Mouse (Mus musculus): ENCODE measurements around the gene Grk6. TPM values are rescaled to one million over a fixed set of nuclear protein-coding genes. Genes with fewer than 3 reads are reported as not detected.

The Grk6 gene
- polyA plus RNA-seq, 1 experiment, result 128 TPM

DNA sequence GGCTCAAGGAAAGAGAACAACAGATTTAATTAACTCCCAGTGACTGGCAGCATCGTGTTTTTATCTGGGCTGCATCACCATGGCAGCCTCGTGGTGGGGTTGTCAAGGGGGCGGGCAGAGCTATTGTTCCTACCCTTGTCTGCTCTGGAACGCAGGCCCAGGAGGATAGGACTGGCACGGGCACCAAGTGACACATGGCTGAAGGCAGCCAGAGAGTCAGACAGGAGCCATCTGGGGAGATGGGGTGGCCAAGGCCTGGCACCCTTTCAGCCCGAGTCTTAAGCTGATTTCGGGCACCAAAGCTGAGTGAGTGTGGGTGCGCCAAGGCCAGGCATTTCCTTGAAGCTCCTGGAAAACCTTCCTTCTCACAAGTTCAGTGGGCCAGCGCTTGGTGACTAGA, 25.5 kb downstream of the Grk6 start:
- H3K4me3 ChIP-seq (ENCODE audit: insufficient read depth, low read depth, low read length), result no peak overlapping the region
- H3K4me1 ChIP-seq (ENCODE audit: control insufficient read depth, insufficient read depth, low read length), result peaks cover 79% of the 10 kb centered on the region
- WGBS, result 16% methylated on average over 9 of the region's 9 CpGs
- peak overlapping the region; percentile 36; the same call in 1 of the 2 replicates for H3K27ac ChIP-seq (ENCODE audit: insufficient read depth, low read depth, low read length)
- TF ChIP-seq POLR2A (IDR thresholded peaks at IDR 0.05; ENCODE audit: insufficient read depth, low read depth, low read length) (no peak), CTCF (IDR thresholded peaks at IDR 0.05; ENCODE audit: insufficient read depth, low read depth, low read length) (no peak)

GRCm38 (mm10) chr13:55471156-55471818, 26.4 kb downstream of the Grk6 start:
- Histone ChIP-seq H3K4me3 (ENCODE audit: insufficient read depth, low read depth, low read length) (peak overlapping the region; percentile 50), H3K4me1 (ENCODE audit: control insufficient read depth, insufficient read depth, low read length) (peaks cover 73% of the 10 kb centered on the region), H3K27ac (ENCODE audit: insufficient read depth, low read depth, low read length) (peak overlapping the region; percentile 50)
- under 1% methylated on average over 54 of the region's 54 CpGs for WGBS
- TF ChIP-seq POLR2A (IDR thresholded peaks at IDR 0.05; ENCODE audit: insufficient read depth, low read depth, low read length), result no peak
- TF ChIP-seq CTCF (IDR thresholded peaks at IDR 0.05; ENCODE audit: insufficient read depth, low read depth, low read length), result peak; percentile 98

- H3K27ac ChIP-seq (ENCODE audit: insufficient read depth, low read depth, low read length), result peak overlapping the region; percentile 41
- WGBS, result under 1% methylated on average over 31 of the region's 31 CpGs
- TF ChIP-seq CTCF (IDR thresholded peaks at IDR 0.05; ENCODE audit: insufficient read depth, low read depth, low read length) (no peak), POLR2A (IDR thresholded peaks at IDR 0.05; ENCODE audit: insufficient read depth, low read depth, low read length) (no peak)
- H3K4me1 ChIP-seq (ENCODE audit: control insufficient read depth, insufficient read depth, low read length), result peaks cover 70% of the 10 kb centered on the region
- peak overlapping the region; percentile 50 for H3K4me3 ChIP-seq (ENCODE audit: insufficient read depth, low read depth, low read length)
Measured at GRCm38 (mm10) chr13:55471819-55472131, 26.9 kb downstream of the Grk6 start.

DNA sequence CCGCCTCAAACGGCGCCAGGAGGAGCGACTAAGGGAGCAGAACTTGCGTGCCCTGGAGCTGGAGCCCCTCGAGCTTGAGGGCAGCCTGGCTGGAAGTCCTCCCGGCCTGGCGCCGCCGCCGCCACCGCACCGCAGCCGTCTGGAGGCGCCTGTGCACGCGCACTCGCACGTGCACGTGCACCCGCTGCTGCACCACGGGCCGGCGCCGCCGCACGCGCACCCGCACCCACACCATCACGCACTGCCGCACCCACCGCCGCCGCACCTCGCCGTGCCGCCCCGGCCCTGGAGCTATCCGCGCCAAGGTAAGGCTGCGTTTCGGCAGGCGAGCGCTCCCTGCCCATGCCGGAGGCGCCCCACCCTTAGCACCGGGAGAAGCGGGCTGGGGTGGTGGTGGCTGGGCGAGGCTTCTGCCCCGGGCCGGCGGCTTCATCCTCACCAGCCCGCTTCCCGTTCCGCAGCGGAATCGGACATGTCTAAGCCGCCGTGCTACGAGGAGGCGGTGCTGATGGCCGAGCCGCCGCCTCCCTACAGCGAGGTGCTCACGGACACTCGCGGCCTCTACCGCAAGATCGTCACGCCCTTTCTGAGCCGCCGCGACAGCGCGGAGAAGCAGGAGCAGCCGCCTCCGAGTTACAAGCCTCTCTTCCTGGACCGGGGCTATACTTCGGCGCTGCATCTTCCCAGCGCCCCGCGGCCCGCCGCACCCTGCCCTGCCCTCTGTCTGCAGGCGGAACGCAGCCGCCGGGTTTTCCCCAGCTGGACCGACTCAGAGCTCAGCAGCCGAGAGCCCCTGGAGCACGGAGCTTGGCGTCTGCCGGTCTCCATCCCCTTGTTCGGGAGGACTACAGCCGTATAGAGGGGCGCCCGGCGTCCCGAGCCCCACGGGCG, 27.5 kb downstream of the Grk6 start:
- Histone ChIP-seq H3K4me1 (ENCODE audit: control insufficient read depth, insufficient read depth, low read length) (peaks cover 65% of the 10 kb centered on the region), H3K4me3 (ENCODE audit: insufficient read depth, low read depth, low read length) (peak overlapping the region; percentile 50), H3K27ac (ENCODE audit: insufficient read depth, low read depth, low read length) (peak overlapping the region; percentile 41)
- TF ChIP-seq CTCF (IDR thresholded peaks at IDR 0.05; ENCODE audit: insufficient read depth, low read depth, low read length) (no peak; the same call in 1 of the 2 replicates), POLR2A (IDR thresholded peaks at IDR 0.05; ENCODE audit: insufficient read depth, low read depth, low read length) (0 out of 2 replicates have a peak, but pooled peaks have one; percentile 36)
- WGBS, result 2% methylated on average over 103 of the region's 103 CpGs

DNA sequence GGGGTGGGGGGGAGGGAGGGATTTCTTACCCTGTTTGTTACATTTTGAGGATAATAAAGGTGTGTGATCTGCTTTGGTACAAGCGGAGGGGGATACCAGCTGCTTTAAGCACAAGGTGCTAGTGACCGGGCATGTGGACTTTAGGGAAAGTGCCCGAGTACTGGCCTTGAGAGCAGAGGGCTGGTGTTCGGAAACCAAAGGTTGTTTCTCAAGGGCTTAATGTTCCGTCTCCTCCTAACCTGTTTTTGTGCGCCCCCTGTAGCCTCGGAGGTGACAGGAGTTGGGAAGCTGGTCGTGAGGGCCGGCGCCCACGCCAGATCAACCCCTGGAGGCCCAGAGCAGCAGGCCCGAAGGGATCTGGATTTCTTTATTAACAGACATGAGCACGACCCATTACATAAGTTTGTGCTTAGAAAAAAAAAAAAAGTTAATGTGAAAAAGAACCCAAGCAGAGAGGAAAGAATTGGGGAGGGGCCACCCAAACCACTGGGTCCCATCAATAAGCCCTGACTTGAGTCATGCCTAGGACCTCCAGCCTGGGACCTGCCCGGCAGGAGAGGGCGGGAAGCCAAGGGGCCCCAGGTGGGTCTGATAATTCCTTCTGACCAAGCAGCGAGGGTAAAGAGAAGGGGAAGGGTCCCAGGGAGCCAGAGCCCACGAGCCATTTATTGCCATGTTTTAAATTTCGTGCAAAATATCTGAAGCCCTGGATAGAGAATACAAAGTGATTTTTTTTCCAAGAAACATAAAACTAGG, 28.4 kb downstream of the Grk6 start:
- Histone ChIP-seq H3K4me3 (ENCODE audit: insufficient read depth, low read depth, low read length) (peak overlapping the region; percentile 50; the same call in 1 of the 2 replicates), H3K4me1 (ENCODE audit: control insufficient read depth, insufficient read depth, low read length) (peaks cover 63% of the 10 kb centered on the region), H3K27ac (ENCODE audit: insufficient read depth, low read depth, low read length) (no peak overlapping the region)
- no peak for TF ChIP-seq CTCF (IDR thresholded peaks at IDR 0.05; ENCODE audit: insufficient read depth, low read depth, low read length)
- 35% methylated on average over 18 of the region's 18 CpGs for WGBS

GRCm38 (mm10) chr13:55473961-55474360, 29.1 kb downstream of the Grk6 start:
- Histone ChIP-seq H3K27ac (ENCODE audit: insufficient read depth, low read depth, low read length) (peak overlapping the region; percentile 8; the same call in 1 of the 2 replicates), H3K4me3 (ENCODE audit: insufficient read depth, low read depth, low read length) (no peak overlapping the region), H3K4me1 (ENCODE audit: control insufficient read depth, insufficient read depth, low read length) (peaks cover 58% of the 10 kb centered on the region)
- WGBS, result 32% methylated on average over 11 of the region's 11 CpGs
- TF ChIP-seq POLR2A (IDR thresholded peaks at IDR 0.05; ENCODE audit: insufficient read depth, low read depth, low read length) (no peak), CTCF (IDR thresholded peaks at IDR 0.05; ENCODE audit: insufficient read depth, low read depth, low read length) (no peak)

- TF ChIP-seq CTCF (IDR thresholded peaks at IDR 0.05; ENCODE audit: insufficient read depth, low read depth, low read length) (no peak), POLR2A (IDR thresholded peaks at IDR 0.05; ENCODE audit: insufficient read depth, low read depth, low read length) (no peak)
- 0 out of 2 replicates have a peak overlapping the region, but pooled peaks have one; percentile 12 for H3K27ac ChIP-seq (ENCODE audit: insufficient read depth, low read depth, low read length)
- peaks cover 51% of the 10 kb centered on the region for H3K4me1 ChIP-seq (ENCODE audit: control insufficient read depth, insufficient read depth, low read length)
- no peak overlapping the region for H3K4me3 ChIP-seq (ENCODE audit: insufficient read depth, low read depth, low read length)
- WGBS, result 28% methylated on average over 5 of the region's 5 CpGs
Measured at GRCm38 (mm10) chr13:55474621-55475069, 29.8 kb downstream of the Grk6 start.

GRCm38 (mm10) chr13:55475750-55476149, 30.9 kb downstream of the Grk6 start:
- H3K4me1 ChIP-seq (ENCODE audit: control insufficient read depth, insufficient read depth, low read length), result peaks cover 46% of the 10 kb centered on the region
- H3K27ac ChIP-seq (ENCODE audit: insufficient read depth, low read depth, low read length), result no peak overlapping the region
- TF ChIP-seq POLR2A (IDR thresholded peaks at IDR 0.05; ENCODE audit: insufficient read depth, low read depth, low read length) (no peak), CTCF (IDR thresholded peaks at IDR 0.05; ENCODE audit: insufficient read depth, low read depth, low read length) (no peak)
- H3K4me3 ChIP-seq (ENCODE audit: insufficient read depth, low read depth, low read length), result no peak overlapping the region
- WGBS, result 87% methylated on average over 5 of the region's 5 CpGs

Data from olfactory bulb, adult 2 months (tissue).